Mouse (Mus musculus) heart, postnatal 14 days (tissue): ENCODE data around the gene Ube4a. TPM values are rescaled to one million over a fixed set of nuclear protein-coding genes. Genes with fewer than 3 reads are reported as not detected.
A peak's percentile ranks its signal among the peaks of the same experiment; 100 is the strongest.

ENCODE experiments used
- DNase-seq, 2 experiments: peaks; one replicate each; pipeline ENCODE4 v3.0.0; 2021 to 2022
- intact Hi-C: fragments of 180-260 bp; cut with DNase I; formaldehyde crosslinking; loops from one replicate; pipeline ENCODE4 v1.15.1; 2025
- total RNA-seq, 2 experiments: library from RNA; stranded (reverse); gene quantifications; 2 replicates each; pipeline ENCODE4 v1.2.3; 2021

The Ube4a gene
- total RNA-seq, 2 experiments from 2014 or later, result 38.4 to 45.4 TPM

- DNase-seq, result peak; percentile 28 to 46
Measured at GRCm38 (mm10) chr9:44875476-44875875, 89.9 kb downstream of the Ube4a start.

GRCm38 (mm10) chr9:44874198-44874597 lies 91.2 kb downstream of the Ube4a start:
- no peak for DNase-seq
- intact Hi-C loops, result no loop called here

More at GRCm38 (mm10) chr9:44875476-44875875, 89.9 kb downstream of the Ube4a start:
- intact Hi-C loops, result no loop called here

GRCm38 (mm10) chr9:44873665-44874064 lies 91.7 kb downstream of the Ube4a start:
- DNase-seq, result no peak
- intact Hi-C loops, result no loop called here

Other genes starting within 250 kb of the Ube4a start
- gene Phldb1, start 230.4 kb downstream of the Ube4a start, total RNA-seq, result 100 to 1,000 TPM; 124 to 132 TPM
- gene Arcn1, start 197.8 kb downstream of the Ube4a start, total RNA-seq, result 10 to 100 TPM; 80.1 to 88.6 TPM
- 10 to 100 TPM; 32.7 to 41.8 TPM for gene Ift46, start 197.7 kb downstream of the Ube4a start, total RNA-seq
- gene Tmem25, start 166.3 kb downstream of the Ube4a start, total RNA-seq, result 10 to 100 TPM; 10.4 to 12.7 TPM
- gene Ttc36, start 162.5 kb downstream of the Ube4a start, total RNA-seq, result 1 to 10 TPM in 1 of 2 experiments, under 1 TPM in 1; 0.85 to 1.6 TPM
- 10 to 100 TPM; 29.2 to 31.5 TPM for gene Kmt2a, start 84.3 kb downstream of the Ube4a start, total RNA-seq
- 1,000 to 10,000 TPM; 1,504 to 1,510 TPM for gene Atp5l, start 44.9 kb downstream of the Ube4a start, total RNA-seq
- gene Cd3g, start 14.8 kb upstream of the Ube4a start, total RNA-seq, result 10 to 100 TPM in 1 of 2 experiments, under 1 TPM in 1; 0.86 to 11.7 TPM
- 1 to 10 TPM; 4.5 to 9.4 TPM for gene Cd3d, start 16.2 kb upstream of the Ube4a start, total RNA-seq
- 10 to 100 TPM in 1 of 2 experiments, 1 to 10 TPM in 1; 1.7 to 14.9 TPM for gene Cd3e, start 44.0 kb upstream of the Ube4a start, total RNA-seq
- 1 to 10 TPM in 1 of 2 experiments, under 1 TPM in 1; 1.00 to 1.1 TPM for gene Mpzl2, start 74.2 kb upstream of the Ube4a start, total RNA-seq
- gene Mpzl3, start 89.6 kb upstream of the Ube4a start, total RNA-seq, result 1 to 10 TPM; 1.2 to 1.3 TPM
- gene Jaml, start 113.6 kb upstream of the Ube4a start, total RNA-seq, result under 1 TPM; 0.19 to 0.59 TPM
- 1 to 10 TPM; 1.2 to 1.4 TPM for gene Scn2b, start 152.2 kb upstream of the Ube4a start, total RNA-seq
- 1 to 10 TPM; 1.3 to 1.7 TPM for gene Scn4b, start 172.8 kb upstream of the Ube4a start, total RNA-seq
- not detected for gene BC049352, start 216.4 kb upstream of the Ube4a start, total RNA-seq
- gene Tmprss4, start 238.5 kb upstream of the Ube4a start, total RNA-seq, result under 1 TPM in 1 of 2 experiments, not detected in 1; 0.12 TPM